Mouse (Mus musculus) frontal cortex, postnatal 36 days (tissue): ENCODE data around the gene Mthfd1.

Experiments used
- DNase-seq, 2 experiments: peaks; one replicate each; pipeline ENCODE4 v3.0.0; 2022; ENCODE audit warnings: low spot score in 2 of 2

Gene Mthfd1

GRCm38 (mm10) chr12:76300367-76300766 is 45.3 kb downstream of the Mthfd1 start:
- DNase-seq, result peak in 1 of 2 experiments; percentile 48

- no peak for DNase-seq
Measured at GRCm38 (mm10) chr12:76303474-76303873, 48.4 kb downstream of the Mthfd1 start.

- no peak for DNase-seq
Measured at GRCm38 (mm10) chr12:76304199-76304598, 49.1 kb downstream of the Mthfd1 start.

- no peak for DNase-seq
Measured at GRCm38 (mm10) chr12:76305107-76305506, 50.0 kb downstream of the Mthfd1 start.

- DNase-seq, result no peak
Measured at GRCm38 (mm10) chr12:76306852-76307561, 51.9 kb downstream of the Mthfd1 start.

GRCm38 (mm10) chr12:76307964-76308363 is 52.9 kb downstream of the Mthfd1 start:
- peak; percentile 58 to 79 for DNase-seq

GRCm38 (mm10) chr12:76308436-76308835 is 53.3 kb downstream of the Mthfd1 start:
- no peak for DNase-seq

- no peak for DNase-seq
Measured at GRCm38 (mm10) chr12:76310007-76310406, 54.9 kb downstream of the Mthfd1 start.

- no peak for DNase-seq
Measured at GRCm38 (mm10) chr12:76310633-76311032, 55.5 kb downstream of the Mthfd1 start.

GRCm38 (mm10) chr12:76311227-76311626 is 56.1 kb downstream of the Mthfd1 start:
- DNase-seq, result no peak

- DNase-seq, result no peak
Measured at GRCm38 (mm10) chr12:76311951-76312350, 56.9 kb downstream of the Mthfd1 start.

- no peak for DNase-seq
Measured at GRCm38 (mm10) chr12:76318282-76319212, 63.4 kb downstream of the Mthfd1 start.

- peak; percentile 63 to 67 for DNase-seq
Measured at GRCm38 (mm10) chr12:76324679-76325431, 69.8 kb downstream of the Mthfd1 start, which contains the start of gene Akap5. Gene Akap5, plus strand, starts transcription at chr12:76324891.

GRCm38 (mm10) chr12:76326437-76327220 is 71.5 kb downstream of the Mthfd1 start:
- peak; percentile 70 to 82 for DNase-seq

GRCm38 (mm10) chr12:76328567-76329354 is 73.7 kb downstream of the Mthfd1 start:
- DNase-seq, result no peak

- DNase-seq, result no peak
Measured at GRCm38 (mm10) chr12:76333688-76334087, 78.6 kb downstream of the Mthfd1 start.

GRCm38 (mm10) chr12:76335641-76336040 is 80.5 kb downstream of the Mthfd1 start:
- DNase-seq, result no peak

GRCm38 (mm10) chr12:76336111-76336965 is 81.2 kb downstream of the Mthfd1 start:
- DNase-seq, result no peak

GRCm38 (mm10) chr12:76341080-76341479 is 86.0 kb downstream of the Mthfd1 start:
- DNase-seq, result peak; percentile 36 to 79
